Mouse (Mus musculus) retina, embryonic 14.5 days (tissue): ENCODE measurements at regions not wholly inside any gene's neighbourhood (a gene's known extent, or its start where the extent isn't known, plus 50 kb on each side); places are given as distances from the start of the nearest gene placed in this dataset.
A peak's percentile ranks its signal among the peaks of the same experiment; 100 is the strongest.

Source experiments
- DNase-seq: peaks from one replicate; pipeline ENCODE4 v3.0.0-alpha.2; 2015; ENCODE audit warnings: low spot score

DNA sequence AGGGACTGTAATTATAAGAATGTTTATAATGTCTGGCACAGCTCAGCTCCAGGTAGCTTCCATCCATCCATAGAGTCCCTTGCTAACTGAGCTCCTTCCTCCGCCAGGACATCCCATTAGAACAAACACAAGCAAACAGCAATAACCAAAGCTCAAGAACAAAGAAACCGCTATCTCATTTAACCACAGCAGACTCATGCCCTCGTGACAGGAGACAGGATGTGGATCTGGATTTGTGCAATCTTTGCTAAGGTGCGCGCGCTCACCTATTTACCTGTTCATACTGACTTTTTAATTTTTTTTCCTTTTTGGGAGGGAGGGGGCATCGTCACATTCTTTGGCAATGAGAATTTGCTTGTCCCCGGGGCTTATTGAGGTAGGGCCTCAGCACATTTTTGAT lies 71.3 kb upstream of the Slc38a2 start:
- DNase-seq: no peak

DNA sequence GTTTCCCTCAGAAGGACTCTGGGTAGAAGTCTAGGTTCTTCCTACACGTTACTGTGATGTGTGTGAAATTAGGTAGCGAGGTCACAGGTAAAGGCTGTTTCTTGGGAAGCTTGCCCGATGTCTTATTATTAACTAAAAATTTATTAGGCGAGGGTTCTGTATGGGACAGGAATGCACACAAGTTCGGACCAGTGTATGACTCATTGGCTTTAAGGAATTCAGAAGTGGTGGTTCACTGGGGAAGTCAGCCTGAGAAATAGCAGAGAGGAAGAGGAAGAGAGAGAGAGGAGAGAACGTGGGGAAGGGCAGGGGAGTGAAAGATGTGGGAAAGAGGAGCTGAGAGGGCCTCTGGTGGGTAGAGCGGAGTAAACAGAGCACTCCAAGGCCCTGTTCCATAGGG lies 70.8 kb upstream of the Slc38a2 start:
- DNase-seq: no peak

DNA sequence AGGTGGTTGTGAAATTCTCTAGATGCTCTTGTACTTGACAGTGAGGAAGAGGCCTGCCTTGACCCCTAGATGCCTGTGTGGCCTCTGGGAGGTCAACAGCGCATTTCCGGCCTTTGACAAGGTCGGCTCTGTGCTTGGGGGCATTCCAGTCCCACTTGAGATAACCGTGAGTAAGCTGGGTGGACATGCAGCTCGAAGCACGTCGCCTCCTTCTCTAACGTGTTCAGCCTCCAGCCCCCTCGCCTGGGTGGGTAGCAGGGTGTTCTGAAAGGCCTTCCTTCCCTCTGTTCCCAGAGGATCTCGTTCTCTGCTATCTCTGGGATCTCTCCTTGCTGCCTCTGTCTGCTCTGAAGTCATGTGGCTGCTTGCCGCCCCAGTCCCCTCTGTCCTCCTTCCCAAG lies 70.2 kb upstream of the Slc38a2 start:
- DNase-seq: no peak

DNA sequence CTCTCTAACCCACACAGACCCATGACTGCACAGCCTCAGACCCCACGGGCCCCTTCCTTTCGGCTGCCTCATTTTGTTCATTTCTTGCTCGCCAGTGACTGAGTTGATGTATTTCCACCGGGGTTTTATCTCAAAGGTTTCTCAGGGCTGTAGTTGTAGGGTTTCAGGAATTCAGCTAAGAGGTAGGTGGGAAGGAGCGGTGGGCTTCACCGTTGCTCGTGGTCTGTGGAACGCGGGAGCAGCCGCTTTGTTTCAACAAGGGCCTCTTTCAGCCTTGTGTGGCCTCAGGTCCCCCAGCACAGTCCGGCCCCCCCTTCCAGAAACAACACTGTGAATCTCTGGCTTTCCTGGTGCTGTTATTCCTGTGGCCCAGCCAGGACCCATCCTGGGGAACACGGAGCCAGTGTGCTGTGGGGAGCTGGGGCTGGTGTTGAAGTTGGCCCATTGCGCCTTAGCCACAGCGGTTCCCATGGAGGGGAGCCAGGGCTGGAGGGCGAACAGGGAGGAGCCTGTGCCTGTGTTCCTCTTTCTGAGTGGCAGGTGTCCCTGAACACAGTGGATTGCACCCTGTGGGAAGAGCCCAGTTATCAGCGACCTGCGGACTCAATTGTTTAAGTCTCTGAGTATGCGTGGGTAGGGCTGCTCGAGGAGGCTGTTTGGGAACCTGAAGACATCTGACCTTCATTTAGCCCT lies 68.9 kb upstream of the Slc38a2 start:
- DNase-seq: no peak

- no peak for DNase-seq
Observed at GRCm38 (mm10) chr15:96767188-96767587, 67.7 kb upstream of the Slc38a2 start.

DNA sequence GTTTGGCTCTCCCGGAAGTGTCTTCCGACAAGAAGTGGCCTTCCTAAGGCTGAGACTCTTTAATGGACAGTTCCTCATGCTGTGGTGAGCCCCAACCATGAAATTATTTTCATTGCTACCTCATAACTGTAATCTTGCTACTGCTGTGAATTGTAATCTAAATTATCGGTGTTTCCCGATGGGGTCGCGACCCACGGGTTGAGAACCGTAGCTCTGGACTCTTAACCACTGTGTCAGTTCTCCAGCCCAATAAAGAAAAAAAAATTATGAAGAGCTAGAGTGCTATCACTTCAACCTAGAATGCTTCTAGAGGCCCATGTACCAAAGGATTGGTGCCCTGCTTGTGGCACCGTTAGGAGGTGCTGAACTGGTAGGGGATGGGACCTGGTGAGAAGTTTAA lies 66.7 kb upstream of the Slc38a2 start:
- no peak for DNase-seq

DNA sequence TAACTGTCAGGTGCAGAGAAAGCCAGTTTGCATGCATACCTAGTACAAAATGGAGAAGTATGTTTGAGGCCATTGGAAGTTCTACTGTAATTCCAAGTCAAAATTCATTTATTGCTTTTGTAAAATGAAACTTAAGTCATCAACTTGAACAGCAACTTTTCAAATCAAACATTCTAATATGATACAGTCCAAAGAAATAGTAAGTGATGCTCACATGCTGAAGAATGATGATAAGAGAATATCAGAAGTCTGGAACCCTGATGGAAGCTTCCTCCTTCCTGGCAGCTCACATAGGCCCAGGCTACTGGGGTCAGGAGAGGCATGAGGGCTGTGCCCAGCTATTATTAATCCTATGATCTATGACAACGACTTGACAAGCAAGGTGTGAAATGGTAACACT lies 64.1 kb upstream of the Slc38a2 start:
- no peak for DNase-seq

GRCm38 (mm10) chr15:96759078-96759995 lies 59.8 kb upstream of the Slc38a2 start:
- DNase-seq: peak; percentile 46

DNA sequence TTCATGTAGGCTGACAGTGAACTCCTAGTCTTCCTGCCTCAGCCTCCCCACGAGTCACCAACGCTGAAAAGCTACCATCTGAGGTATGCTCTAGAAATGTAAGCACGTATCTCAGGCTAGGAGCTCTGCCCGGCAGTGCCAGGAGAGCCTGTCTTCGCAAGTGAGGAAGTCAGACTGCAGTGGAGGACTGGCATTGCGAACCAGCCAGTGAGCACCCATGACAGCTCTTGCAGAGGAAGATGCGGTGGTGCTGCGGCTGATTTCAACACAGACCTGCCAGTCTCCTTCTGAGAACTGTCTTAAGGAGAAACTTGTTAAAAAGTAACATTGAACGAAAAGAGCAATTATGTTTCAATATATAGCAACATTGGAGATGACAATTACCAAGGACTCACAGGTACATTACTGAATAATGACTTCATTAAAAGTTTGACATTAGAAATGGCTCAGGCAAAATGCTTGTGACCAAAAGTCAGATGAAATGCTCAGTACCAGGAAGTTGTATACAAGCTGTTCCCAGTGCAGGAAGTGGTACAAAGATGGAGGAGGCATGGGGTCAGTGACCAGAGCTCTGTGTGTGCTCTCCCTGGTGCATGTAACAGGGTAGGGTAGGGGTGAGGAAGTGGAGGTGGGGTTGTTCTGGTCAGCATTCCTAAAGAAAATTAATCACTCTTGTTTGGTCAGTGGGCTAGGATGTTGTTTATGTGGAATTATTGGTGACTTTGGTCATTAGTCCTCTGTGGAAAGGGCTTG lies 58.1 kb upstream of the Slc38a2 start:
- no peak for DNase-seq

DNA sequence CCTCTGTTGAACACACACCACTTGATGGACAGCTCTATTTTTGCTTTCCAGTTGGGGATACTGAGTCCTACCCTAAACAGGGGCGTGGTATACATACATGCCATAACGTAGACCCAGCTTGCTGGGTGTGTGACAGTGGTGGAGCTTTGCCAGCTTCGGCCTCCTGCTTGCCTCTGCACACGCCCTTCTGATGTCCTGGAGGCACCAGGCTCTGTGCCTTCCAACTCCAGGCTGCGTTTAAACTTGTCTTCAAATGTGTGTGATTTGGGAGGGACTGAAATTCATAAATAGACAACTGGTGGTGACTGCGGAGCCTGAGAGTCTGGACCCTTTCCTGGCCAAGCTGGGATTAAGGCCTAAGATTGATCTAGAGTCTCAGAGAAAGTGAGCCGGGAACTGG lies 56.9 kb upstream of the Slc38a2 start:
- DNase-seq: no peak

- DNase-seq: no peak
Observed at GRCm38 (mm10) chr15:96755951-96756350, 56.4 kb upstream of the Slc38a2 start.

DNA sequence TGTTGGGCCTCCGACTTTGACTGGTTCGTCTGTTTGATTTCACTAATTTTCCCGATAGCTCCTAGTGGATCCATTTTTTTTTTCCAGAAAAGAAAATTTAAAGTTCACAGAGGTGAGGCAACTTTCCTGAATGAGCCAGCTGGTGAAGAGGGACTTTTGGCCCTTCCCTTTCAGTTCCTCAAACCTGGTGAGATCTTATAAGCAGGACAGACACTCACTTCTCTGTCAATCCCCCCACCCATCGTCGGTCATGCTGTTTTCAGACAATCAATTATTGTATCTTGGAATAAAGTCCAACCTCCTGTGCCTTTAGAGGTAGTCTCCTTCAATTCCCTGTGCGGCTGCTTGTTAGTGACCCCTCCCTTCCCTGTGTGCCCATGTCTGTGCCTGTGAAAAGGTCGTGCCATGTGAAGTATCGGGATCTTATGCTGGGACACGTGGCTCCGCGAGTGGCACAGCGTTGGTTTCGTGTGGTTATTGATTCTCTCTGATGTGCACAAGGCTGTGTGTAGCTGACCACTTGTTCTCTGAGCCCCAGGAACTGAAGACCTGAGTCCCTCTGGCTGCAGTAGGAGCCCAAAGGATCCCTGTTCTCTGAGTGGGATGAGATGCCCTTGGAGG lies 55.9 kb upstream of the Slc38a2 start:
- no peak for DNase-seq

DNA sequence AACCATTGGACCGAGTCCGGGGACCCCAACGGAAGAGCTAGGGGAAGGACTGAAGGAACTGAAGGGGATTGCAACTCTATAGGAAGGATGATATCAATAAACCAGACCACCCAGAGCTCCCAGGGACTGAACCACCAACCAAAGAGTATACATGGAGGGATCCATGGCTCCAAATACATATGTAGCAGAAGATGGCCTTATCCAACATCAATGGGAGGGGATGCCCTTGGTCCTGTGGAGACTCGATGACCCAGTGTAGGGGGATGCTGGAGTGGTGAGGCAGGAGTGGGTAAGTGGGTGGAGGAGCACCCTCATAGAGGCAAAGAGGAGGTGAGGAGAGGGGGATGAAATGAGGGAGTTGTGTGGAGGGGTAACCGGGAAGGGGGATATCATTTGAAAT lies 54.5 kb upstream of the Slc38a2 start:
- no peak for DNase-seq

DNA sequence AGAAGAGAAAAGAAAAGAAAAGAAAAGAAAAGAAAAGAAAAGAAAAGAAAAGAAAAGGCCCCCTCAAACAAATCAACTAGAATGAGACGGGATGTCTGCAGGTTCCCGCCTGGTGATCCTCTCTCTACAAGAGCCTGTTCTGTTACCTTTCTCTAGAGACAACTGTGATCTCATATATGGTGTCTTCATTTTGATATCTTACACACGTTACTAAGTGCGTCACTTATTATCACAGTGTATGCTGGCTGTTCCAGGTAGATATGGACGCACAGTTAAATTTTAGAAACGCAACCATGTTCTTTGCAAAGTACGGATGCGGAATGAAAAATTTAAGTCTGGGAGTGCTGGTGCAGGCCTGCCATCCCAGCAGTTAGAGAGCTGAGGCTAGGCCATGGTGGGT lies 53.2 kb upstream of the Slc38a2 start:
- no peak for DNase-seq

DNA sequence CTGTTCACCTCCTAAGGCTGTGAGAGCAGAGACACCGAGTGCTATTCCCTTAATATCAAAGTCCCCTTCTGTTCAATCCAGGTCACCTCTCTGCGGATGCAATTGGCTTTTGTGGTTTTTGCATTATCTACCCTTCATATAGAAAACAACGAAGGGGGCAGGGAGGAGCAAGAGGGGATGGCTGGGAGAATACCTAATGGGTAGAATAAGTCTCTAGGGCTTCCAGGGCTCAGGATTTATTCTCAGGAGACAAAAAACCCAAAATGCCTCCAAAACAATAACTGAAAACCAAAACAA lies 52.5 kb upstream of the Slc38a2 start:
- DNase-seq: no peak

- DNase-seq: no peak
Observed at GRCm38 (mm10) chr15:96751243-96752061, 51.9 kb upstream of the Slc38a2 start.

DNA sequence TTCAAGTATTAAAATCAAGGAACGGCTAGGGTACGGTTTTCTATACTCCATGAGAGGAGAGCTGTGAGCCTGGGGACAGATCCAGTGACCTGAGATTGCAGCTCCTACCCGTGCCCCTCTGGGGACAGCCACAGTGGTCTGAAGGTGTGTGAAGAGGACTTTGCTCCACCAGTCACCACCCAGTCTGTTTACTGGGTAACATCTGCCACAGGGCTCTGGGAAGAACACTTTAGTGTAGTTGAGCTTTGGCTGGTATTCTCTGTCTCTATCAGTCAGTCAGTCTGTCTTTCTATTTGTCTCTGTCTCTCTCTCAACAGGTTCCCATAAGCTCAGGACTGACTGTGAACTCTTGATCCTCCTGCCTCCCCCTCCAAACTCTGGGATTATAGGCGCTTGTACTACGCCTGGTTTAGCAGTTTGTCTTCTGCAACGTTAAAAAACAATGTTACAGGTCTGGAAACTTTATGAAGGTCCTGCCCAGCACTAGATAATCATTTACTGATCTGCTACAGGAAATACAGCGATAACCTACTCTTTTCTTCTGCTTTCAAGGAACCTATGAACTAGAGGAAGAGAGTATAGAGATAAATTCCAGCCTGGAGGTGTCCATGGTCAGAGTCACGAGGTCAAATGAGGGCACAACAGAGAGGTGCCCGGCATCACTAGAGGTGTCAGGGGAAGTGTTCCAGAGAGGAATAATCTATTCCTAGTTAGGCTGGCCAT lies 50.2 kb upstream of the Slc38a2 start:
- no peak for DNase-seq
